ENCODE assay signal across 28 mouse cellular contexts in the genomic region with DNA sequence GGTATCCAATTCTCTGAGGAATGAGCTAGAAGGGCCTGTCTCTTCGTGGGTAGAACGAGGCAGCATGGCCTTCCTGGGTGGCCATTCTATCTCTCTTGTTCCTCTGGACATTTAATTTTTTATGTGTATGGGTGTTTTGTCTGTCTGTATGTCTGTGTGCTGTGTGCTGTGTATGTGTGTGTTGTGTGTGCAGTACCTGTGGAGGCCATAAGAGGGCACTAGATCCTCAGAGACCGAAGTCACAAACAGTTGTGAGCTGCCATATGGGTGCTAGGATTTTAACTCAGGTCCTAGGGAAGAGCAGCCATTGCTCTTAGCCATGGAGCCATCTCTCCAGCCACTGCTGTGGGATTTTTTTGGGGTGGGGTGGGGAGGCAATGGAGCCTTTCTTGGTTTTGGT. TPM values are rescaled to one million over a fixed set of nuclear protein-coding genes. Genes with fewer than 3 reads are reported as not detected.
DNase-seq lines count a peak whose midpoint lies in the region; ATAC-seq and TF ChIP-seq lines count a peak whose summit lies in the region.
"Had no signal": no experiment of that assay in that cellular context is flagged by ENCODE, and none has a peak within 500 bp of the region (broad histone marks: within the 10 kb centered on the region; RNA-seq: fewer than 3 reads in every experiment).

No protein-coding gene starts in this region.

- no peak overlapping the region for H3K4me3 ChIP-seq in gastrocnemius, adult 2 months
- no peak overlapping the region for H3K4me3 ChIP-seq in layer of hippocampus, adult 2 months
- H3K4me3 ChIP-seq in midbrain, embryonic 12.5 days: no peak overlapping the region
- H3K4me3 ChIP-seq in midbrain, embryonic 13.5 days (replicated peaks): no peak overlapping the region
- H3K4me3 ChIP-seq in forebrain, embryonic 16.5 days (replicated peaks; ENCODE audit: low read length): no peak overlapping the region
- H3K4me3 ChIP-seq: embryonic facial prominence, embryonic 13.5 days; forebrain, embryonic 10.5 days; forebrain, embryonic 15.5 days; heart, embryonic 10.5 days; heart, embryonic 15.5 days; hindbrain, embryonic 12.5 days; limb, embryonic 10.5 days; limb, embryonic 15.5 days; midbrain, embryonic 10.5 days had no signal

- H3K4me1 ChIP-seq in midbrain, embryonic 12.5 days: peaks cover 11% of the 10 kb centered on the region
- peaks cover 14% of the 10 kb centered on the region for H3K4me1 ChIP-seq in midbrain, embryonic 13.5 days (replicated peaks)
- peaks cover 8% of the 10 kb centered on the region for H3K4me1 ChIP-seq in forebrain, embryonic 16.5 days (replicated peaks; ENCODE audit: control insufficient read depth, insufficient read depth, low read length)

- no peak for DNase-seq in gastrocnemius, adult 2 months
- DNase-seq in gastrocnemius, postnatal 10 days: no peak
- DNase-seq in layer of hippocampus, adult 2 months (ENCODE audit: low spot score in 2 of 2): no peak
- DNase-seq in layer of hippocampus, adult 9-10 months (ENCODE audit: low spot score): no peak
- DNase-seq: adrenal gland, postnatal 25 days; cerebellum, adult 11-12 months; cerebellum, adult 9-11 months; embryo, embryonic 11 days; gastrocnemius, postnatal 14 days; heart, postnatal 36 days; kidney, adult 2 months; kidney, postnatal 4 days; layer of hippocampus, adult 9-11 months; lung, postnatal 10 days had no signal

- no peak for ATAC-seq in midbrain, embryonic 12.5 days (ENCODE audit: low FRiP score, low read depth)
- ATAC-seq in midbrain, embryonic 13.5 days: no peak
- no peak for ATAC-seq in forebrain, embryonic 16.5 days
- ATAC-seq: forebrain, embryonic 15.5 days; Patski had no signal

- H3K27me3 ChIP-seq in midbrain, embryonic 12.5 days: no peaks in the 10 kb centered on the region
- H3K27me3 ChIP-seq in midbrain, embryonic 13.5 days: no peaks in the 10 kb centered on the region
- no peaks in the 10 kb centered on the region for H3K27me3 ChIP-seq in forebrain, embryonic 16.5 days (replicated peaks; ENCODE audit: control insufficient read depth, insufficient read depth, low read length)
- H3K27me3 ChIP-seq: embryonic facial prominence, embryonic 13.5 days; forebrain, embryonic 15.5 days; heart, embryonic 15.5 days; hindbrain, embryonic 12.5 days; limb, embryonic 15.5 days; Patski had no signal

- H3K27ac ChIP-seq in gastrocnemius, adult 2 months: no peak overlapping the region
- no peak overlapping the region for H3K27ac ChIP-seq in layer of hippocampus, adult 2 months
- H3K27ac ChIP-seq in midbrain, embryonic 12.5 days (replicated peaks): 0 out of 2 replicates have a peak overlapping the region, but pooled peaks have one; percentile 8
- H3K27ac ChIP-seq in midbrain, embryonic 13.5 days: no peak overlapping the region
- no peak overlapping the region for H3K27ac ChIP-seq in forebrain, embryonic 16.5 days (ENCODE audit: low read length)
- H3K27ac ChIP-seq: embryonic facial prominence, embryonic 13.5 days; forebrain, embryonic 10.5 days; forebrain, embryonic 15.5 days; heart, embryonic 10.5 days; heart, embryonic 15.5 days; hindbrain, embryonic 12.5 days; limb, embryonic 10.5 days; limb, embryonic 15.5 days; midbrain, embryonic 10.5 days had no signal

- no peak overlapping the region for H3K4me2 ChIP-seq in midbrain, embryonic 12.5 days (replicated peaks)
- no peak overlapping the region for H3K4me2 ChIP-seq in midbrain, embryonic 13.5 days (replicated peaks)
- H3K4me2 ChIP-seq in forebrain, embryonic 16.5 days (ENCODE audit: low read length): no peak overlapping the region
- H3K4me2 ChIP-seq: embryonic facial prominence, embryonic 13.5 days; forebrain, embryonic 15.5 days; heart, embryonic 15.5 days; hindbrain, embryonic 12.5 days; limb, embryonic 15.5 days had no signal

- H3K9me3 ChIP-seq in midbrain, embryonic 12.5 days: peaks cover 4% of the 10 kb centered on the region; the same call in 1 of the 2 replicates
- H3K9me3 ChIP-seq in midbrain, embryonic 13.5 days: no peaks in the 10 kb centered on the region
- no peaks in the 10 kb centered on the region for H3K9me3 ChIP-seq in forebrain, embryonic 16.5 days (ENCODE audit: control insufficient read depth, low read length)
- H3K9me3 ChIP-seq: forebrain, embryonic 15.5 days; heart, embryonic 10.5 days; heart, embryonic 15.5 days; hindbrain, embryonic 12.5 days; limb, embryonic 10.5 days; limb, embryonic 15.5 days had no signal

- intact Hi-C loops in gastrocnemius, adult 2 months (cut with DNase I): no loop called here

- no peaks in the 10 kb centered on the region for H3K36me3 ChIP-seq in midbrain, embryonic 12.5 days
- no peaks in the 10 kb centered on the region for H3K36me3 ChIP-seq in midbrain, embryonic 13.5 days
- H3K36me3 ChIP-seq in forebrain, embryonic 16.5 days (ENCODE audit: control insufficient read depth, insufficient read depth): no peaks in the 10 kb centered on the region
- H3K36me3 ChIP-seq: embryonic facial prominence, embryonic 13.5 days; forebrain, embryonic 10.5 days; forebrain, embryonic 15.5 days; G1E; heart, embryonic 15.5 days; hindbrain, embryonic 12.5 days; limb, embryonic 15.5 days; midbrain, embryonic 10.5 days had no signal

- no peak overlapping the region for H3K9ac ChIP-seq in midbrain, embryonic 12.5 days (replicated peaks)
- no peak overlapping the region for H3K9ac ChIP-seq in midbrain, embryonic 13.5 days (replicated peaks)
- no peak overlapping the region for H3K9ac ChIP-seq in forebrain, embryonic 16.5 days (replicated peaks; ENCODE audit: low read depth, low read length)
- H3K9ac ChIP-seq: embryonic facial prominence, embryonic 13.5 days; forebrain, embryonic 15.5 days; heart, embryonic 15.5 days; hindbrain, embryonic 12.5 days; limb, embryonic 15.5 days had no signal

- WGBS in midbrain, embryonic 12.5 days: 89% methylated on average over 3 of the region's 3 CpGs
- WGBS in midbrain, embryonic 13.5 days: 89% methylated on average over 3 of the region's 3 CpGs
- WGBS in forebrain, embryonic 16.5 days: 95% methylated on average over 3 of the region's 3 CpGs

- peak; percentile 17; the same call in 1 of the 2 replicates for TF ChIP-seq CTCF in gastrocnemius, adult 2 months (IDR thresholded peaks at IDR 0.05)
- peak; percentile 42 for TF ChIP-seq CTCF in layer of hippocampus, adult 2 months (conservative IDR thresholded peaks at IDR 0.05)

RNA-seq across cellular contexts. Expression of gene Parvb, which starts 15.5 kb away (rescaled TPM):
- total RNA-seq in gastrocnemius, adult 2 months (2021): 10 to 100 TPM; 48.4 to 63.3 TPM
- 10 to 100 TPM; 80.9 to 83.6 TPM for total RNA-seq in gastrocnemius, postnatal 10 days (2021)
- 10 to 100 TPM; 29.9 to 34.0 TPM for total RNA-seq in layer of hippocampus, adult 2 months (2021)
- 5.9 and 6.5 TPM in 2 replicates for polyA plus RNA-seq in midbrain, embryonic 12.5 days (2016; fragmentation: Nextera tagmentation; extraction: Ambion mirVana)
- polyA plus RNA-seq in midbrain, embryonic 13.5 days (2015; fragmentation: Nextera tagmentation; extraction: Ambion mirVana): 4.7 and 6.2 TPM in 2 replicates
- 2.2 and 2.8 TPM in 2 replicates for polyA plus RNA-seq in forebrain, embryonic 16.5 days (2015; fragmentation: Nextera tagmentation; extraction: Ambion mirVana)

RNA-seq across cellular contexts. Expression of gene Samm50, which starts 55.3 kb away (rescaled TPM):
- 100 to 1,000 TPM; 154 to 224 TPM for total RNA-seq in gastrocnemius, adult 2 months (2021)
- total RNA-seq in gastrocnemius, postnatal 10 days (2021): 100 to 1,000 TPM; 159 to 191 TPM
- total RNA-seq in layer of hippocampus, adult 2 months (2021): 100 to 1,000 TPM in 1 of 2 experiments, 10 to 100 TPM in 1; 93.6 to 102 TPM
- 86.8 and 99.4 TPM in 2 replicates for polyA plus RNA-seq in midbrain, embryonic 12.5 days (2016; fragmentation: Nextera tagmentation; extraction: Ambion mirVana)
- 83.1 and 85.9 TPM in 2 replicates for polyA plus RNA-seq in midbrain, embryonic 13.5 days (2015; fragmentation: Nextera tagmentation; extraction: Ambion mirVana)
- polyA plus RNA-seq in forebrain, embryonic 16.5 days (2015; fragmentation: Nextera tagmentation; extraction: Ambion mirVana): 88.5 and 91.8 TPM in 2 replicates
